Mouse (Mus musculus) forebrain, embryonic 14.5 days (tissue): Measurements from ENCODE around the gene Slc7a6. TPM values are rescaled to one million over a fixed set of nuclear protein-coding genes. Genes with fewer than 3 reads are reported as not detected.

Experiments used
- ATAC-seq: fragments of 200-750 bp; cut with Nextera tagmentation; 2 replicates; pipeline ENCODE4 v1.8.0; 2017; ENCODE audit warnings: mild to moderate bottlenecking, moderate library complexity
- DNase-seq: peaks from one replicate; pipeline ENCODE4 v3.0.0-alpha.2; 2015; ENCODE audit warnings: low spot score
- H3K27ac ChIP-seq: fragments of 300-500 bp; sonication (generic); 2 replicates; pipeline ENCODE4 v1.5.1; 2014; ENCODE audit warnings: low read depth, mild to moderate bottlenecking, control low read depth, low read length, moderate library complexity
- H3K27me3 ChIP-seq: fragments of 300-500 bp; sonication (generic); replicated peaks from 2 replicates; pipeline ENCODE4 v1.6.1; 2014; ENCODE audit warnings: low read length, control low read depth, mixed read lengths; ENCODE audit not compliant: control insufficient read depth, insufficient read depth
- H3K36me3 ChIP-seq: fragments of 300-500 bp; sonication (generic); 2 replicates; pipeline ENCODE4 v1.6.1; 2014; ENCODE audit warnings: low read length, control low read depth; ENCODE audit not compliant: control insufficient read depth, insufficient read depth
- H3K4me1 ChIP-seq: fragments of 300-500 bp; sonication (generic); 2 replicates; pipeline ENCODE4 v1.6.1; 2014; ENCODE audit warnings: antibody characterized with exemption, low read length, control low read depth; ENCODE audit not compliant: control insufficient read depth, insufficient read depth
- H3K4me2 ChIP-seq: fragments of 300-500 bp; sonication (generic); 2 replicates; pipeline ENCODE4 v1.6.1; 2014; ENCODE audit warnings: mild to moderate bottlenecking, control low read depth, low read length
- H3K4me3 ChIP-seq: fragments of 300-500 bp; sonication (generic); 2 replicates; pipeline ENCODE4 v1.5.1; 2014; ENCODE audit warnings: low read depth, low read length, control low read depth
- H3K9ac ChIP-seq: fragments of 300-500 bp; sonication (generic); 2 replicates; pipeline ENCODE4 v1.6.1; 2014; ENCODE audit warnings: mild to moderate bottlenecking, low read length, control low read depth, moderate library complexity
- H3K9me3 ChIP-seq: fragments of 300-500 bp; sonication (generic); replicated peaks from 2 replicates; pipeline ENCODE4 v1.6.1; 2016; ENCODE audit warnings: low read length, control low read depth, mixed read lengths; ENCODE audit not compliant: control insufficient read depth
- WGBS: fragments of 180-500 bp; shearing (Covaris S2); extraction: QIAGEN DNeasy Blood & Tissue Kit; methylation state at CpG from one replicate; pipeline ENCODE4 v1.1.7; 2014; 5-methylcytosine and 5-hydroxymethylcytosine counted together
- polyA plus RNA-seq: library from polyadenylated mRNA; unstranded; fragments of >200 nt; fragmentation: Nextera tagmentation; extraction: Ambion mirVana; gene quantifications from 2 replicates; pipeline ENCODE4 v1.2.1, GENCODE M21; 2014

The Slc7a6 gene
- polyA plus RNA-seq, 1 experiment from 2014 or later, result 86.3 TPM

- DNase-seq, result peak; percentile 53
- H3K4me1 ChIP-seq, result peaks cover 11% of the 10 kb centered on the region
These were observed 30.7 kb upstream of the Slc7a6 start for GRCm38 (mm10) chr8:106137906-106138477.

GRCm38 (mm10) chr8:106138616-106139015 is 30.0 kb upstream of the Slc7a6 start:
- Histone ChIP-seq H3K4me2 (peak overlapping the region; percentile 60), H3K27ac (no peak overlapping the region), H3K4me3 (peak overlapping the region; percentile 38), H3K27me3 (peaks cover 54% of the 10 kb centered on the region), H3K9ac (peak overlapping the region; percentile 48; the same call in 1 of the 2 replicates), H3K36me3 (no peaks in the 10 kb centered on the region), H3K9me3 (no peaks in the 10 kb centered on the region), H3K4me1 (peaks cover 11% of the 10 kb centered on the region)
- ATAC-seq (no peak), DNase-seq (no peak)
- 23% methylated on average over 7 of the region's 7 CpGs for WGBS

More at GRCm38 (mm10) chr8:106137906-106138477, 30.7 kb upstream of the Slc7a6 start:
- peak overlapping the region; percentile 38 for H3K4me3 ChIP-seq
- under 1% methylated on average over 24 of the region's 24 CpGs for WGBS
- ATAC-seq, result peak; percentile 54; the same call in 1 of the 2 replicates
- H3K36me3 ChIP-seq, result no peaks in the 10 kb centered on the region
- no peaks in the 10 kb centered on the region for H3K9me3 ChIP-seq
- peak overlapping the region; percentile 60 for H3K4me2 ChIP-seq
- no peak overlapping the region for H3K27ac ChIP-seq
- peak overlapping the region; percentile 48 for H3K9ac ChIP-seq
- H3K27me3 ChIP-seq, result peaks cover 54% of the 10 kb centered on the region

GRCm38 (mm10) chr8:106140191-106140590 is 28.5 kb upstream of the Slc7a6 start:
- Histone ChIP-seq H3K9me3 (no peaks in the 10 kb centered on the region), H3K4me2 (no peak overlapping the region), H3K27me3 (peaks cover 42% of the 10 kb centered on the region), H3K9ac (no peak overlapping the region), H3K27ac (no peak overlapping the region), H3K36me3 (no peaks in the 10 kb centered on the region), H3K4me3 (no peak overlapping the region), H3K4me1 (peaks cover 11% of the 10 kb centered on the region)
- ATAC-seq (no peak), DNase-seq (no peak)
- 70% methylated on average over 5 of the region's 5 CpGs for WGBS

- Histone ChIP-seq H3K27ac (no peak overlapping the region), H3K9me3 (no peaks in the 10 kb centered on the region), H3K36me3 (no peaks in the 10 kb centered on the region), H3K9ac (no peak overlapping the region), H3K4me2 (no peak overlapping the region), H3K4me1 (peaks cover 11% of the 10 kb centered on the region), H3K4me3 (no peak overlapping the region), H3K27me3 (peaks cover 37% of the 10 kb centered on the region)
- peak; percentile 65 for ATAC-seq
- DNase-seq, result peak; percentile 91
- 12% methylated on average over 13 of the region's 13 CpGs for WGBS
These were observed 27.9 kb upstream of the Slc7a6 start for GRCm38 (mm10) chr8:106140769-106141168.

- no peak overlapping the region for H3K27ac ChIP-seq
- no peak overlapping the region for H3K4me2 ChIP-seq
- no peak for ATAC-seq
- H3K9ac ChIP-seq, result no peak overlapping the region
- H3K4me1 ChIP-seq, result no peaks in the 10 kb centered on the region
- 94% methylated on average over 2 of the region's 2 CpGs for WGBS
- no peak overlapping the region for H3K4me3 ChIP-seq
- no peaks in the 10 kb centered on the region for H3K9me3 ChIP-seq
- no peak for DNase-seq
- H3K27me3 ChIP-seq, result no peaks in the 10 kb centered on the region
- no peaks in the 10 kb centered on the region for H3K36me3 ChIP-seq
These were observed 23.3 kb upstream of the Slc7a6 start for GRCm38 (mm10) chr8:106145331-106145730.

GRCm38 (mm10) chr8:106146014-106146413 is 22.6 kb upstream of the Slc7a6 start:
- no peak overlapping the region for H3K4me3 ChIP-seq
- H3K9me3 ChIP-seq, result no peaks in the 10 kb centered on the region
- no peak overlapping the region for H3K9ac ChIP-seq
- no peaks in the 10 kb centered on the region for H3K36me3 ChIP-seq
- H3K4me2 ChIP-seq, result no peak overlapping the region
- no peaks in the 10 kb centered on the region for H3K27me3 ChIP-seq
- ATAC-seq, result no peak
- no peak for DNase-seq
- WGBS, result 93% methylated on average over 4 of the region's 4 CpGs
- H3K4me1 ChIP-seq, result peaks cover 6% of the 10 kb centered on the region
- H3K27ac ChIP-seq, result no peak overlapping the region

GRCm38 (mm10) chr8:106147868-106148565 is 20.6 kb upstream of the Slc7a6 start:
- ATAC-seq (no peak), DNase-seq (no peak)
- Histone ChIP-seq H3K27ac (no peak overlapping the region), H3K9ac (no peak overlapping the region), H3K36me3 (no peaks in the 10 kb centered on the region), H3K4me1 (peaks cover 6% of the 10 kb centered on the region), H3K4me2 (no peak overlapping the region), H3K9me3 (no peaks in the 10 kb centered on the region), H3K27me3 (no peaks in the 10 kb centered on the region), H3K4me3 (no peak overlapping the region)
- 85% methylated on average over 6 of the region's 6 CpGs for WGBS

- ATAC-seq (no peak), DNase-seq (no peak)
- H3K4me2 ChIP-seq, result no peak overlapping the region
- peaks cover 6% of the 10 kb centered on the region for H3K4me1 ChIP-seq
- H3K9ac ChIP-seq, result no peak overlapping the region
- H3K36me3 ChIP-seq, result no peaks in the 10 kb centered on the region
- H3K9me3 ChIP-seq, result no peaks in the 10 kb centered on the region
- no peaks in the 10 kb centered on the region for H3K27me3 ChIP-seq
- no peak overlapping the region for H3K4me3 ChIP-seq
- 87% methylated on average over 6 of the region's 6 CpGs for whole genome bisulfite sequencing
- no peak overlapping the region for H3K27ac ChIP-seq
These were observed 19.6 kb upstream of the Slc7a6 start for GRCm38 (mm10) chr8:106149025-106149424.
